Comparison of ENCODE assay signal across 11 mouse cellular contexts in the genomic region with DNA sequence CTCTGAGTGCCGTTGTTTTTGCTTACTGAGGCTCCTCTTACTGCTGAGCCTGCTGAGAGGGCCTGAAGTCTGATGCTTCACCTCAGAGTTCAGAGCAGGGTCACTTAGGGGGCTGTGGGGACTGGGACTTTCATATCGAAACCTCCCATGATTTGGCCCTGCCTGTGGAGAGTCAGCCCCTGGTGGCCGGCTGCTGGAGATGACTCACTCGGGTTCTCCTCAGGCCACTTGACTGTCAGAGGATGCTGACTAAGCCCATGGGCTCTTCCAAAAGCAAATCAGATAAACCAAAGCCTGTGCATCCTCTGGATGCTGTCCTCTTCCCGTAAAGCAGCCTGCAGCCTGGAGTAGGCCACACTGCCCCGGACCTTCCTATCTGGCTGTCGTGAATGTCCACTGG. TPM values are rescaled to one million over a fixed set of nuclear protein-coding genes. Genes with fewer than 3 reads are reported as not detected.
DNase-seq lines count a peak whose midpoint lies in the region; ATAC-seq and TF ChIP-seq lines count a peak whose summit lies in the region.
"Had no signal": no experiment of that assay in that cellular context is flagged by ENCODE, and none has a peak within 500 bp of the region (broad histone marks: within the 10 kb centered on the region; RNA-seq: fewer than 3 reads in every experiment).

No protein-coding gene starts in this region.

- no peak for DNase-seq in hindbrain, postnatal 0 days (ENCODE audit: low spot score)
- DNase-seq in 416B (ENCODE audit: low read depth) = peak; percentile 75
- peak; percentile 62 for DNase-seq in heart, postnatal 25 days (ENCODE audit: low spot score)
- no peak for DNase-seq in forebrain, postnatal 0 days
- DNase-seq in right cerebral cortex, postnatal 14 days = no peak

- peak; percentile 26 for TF ChIP-seq CTCF in hindbrain, postnatal 0 days (IDR thresholded peaks at IDR 0.05; ENCODE audit: low read depth)
- TF ChIP-seq CTCF in forebrain, postnatal 0 days (IDR thresholded peaks at IDR 0.05; ENCODE audit: low read depth) = no peak

- intact Hi-C loops in heart, postnatal 25 days (cut with DNase I) = no loop called here

- ATAC-seq in hindbrain, postnatal 0 days = no peak
- no peak for ATAC-seq in hindbrain, embryonic 12.5 days (ENCODE audit: low FRiP score)
- ATAC-seq in forebrain, embryonic 16.5 days = no peak
- ATAC-seq in forebrain, postnatal 0 days = no peak

- H3K27me3 ChIP-seq in hindbrain, postnatal 0 days (ENCODE audit: insufficient read depth, low read length) = no peaks in the 10 kb centered on the region
- H3K27me3 ChIP-seq in hindbrain, embryonic 12.5 days = no peaks in the 10 kb centered on the region
- H3K27me3 ChIP-seq in forebrain, embryonic 16.5 days (replicated peaks; ENCODE audit: control insufficient read depth, insufficient read depth, low read length) = no peaks in the 10 kb centered on the region
- H3K27me3 ChIP-seq in forebrain, postnatal 0 days (ENCODE audit: insufficient read depth, low read length) = no peaks in the 10 kb centered on the region
- H3K27me3 ChIP-seq: neural tube, embryonic 12.5 days had no signal

- H3K9ac ChIP-seq in hindbrain, postnatal 0 days (replicated peaks; ENCODE audit: low read length) = no peak overlapping the region
- H3K9ac ChIP-seq in hindbrain, embryonic 12.5 days = no peak overlapping the region
- no peak overlapping the region for H3K9ac ChIP-seq in forebrain, embryonic 16.5 days (replicated peaks; ENCODE audit: low read depth, low read length)
- H3K9ac ChIP-seq in forebrain, postnatal 0 days = no peak overlapping the region
- H3K9ac ChIP-seq: neural tube, embryonic 12.5 days had no signal

- H3K4me3 ChIP-seq in hindbrain, postnatal 0 days (ENCODE audit: low read length) = no peak overlapping the region
- H3K4me3 ChIP-seq in hindbrain, embryonic 12.5 days = no peak overlapping the region
- H3K4me3 ChIP-seq in brown adipose tissue, adult 24 weeks (ENCODE audit: insufficient read depth, low read depth, low read length) = no peak overlapping the region
- H3K4me3 ChIP-seq in forebrain, embryonic 16.5 days (replicated peaks; ENCODE audit: low read length) = no peak overlapping the region
- H3K4me3 ChIP-seq in forebrain, postnatal 0 days (ENCODE audit: low read depth, low read length) = no peak overlapping the region
- H3K4me3 ChIP-seq: erythroblast, embryonic 14.5 days; neural tube, embryonic 12.5 days had no signal

- H3K9me3 ChIP-seq in hindbrain, postnatal 0 days (ENCODE audit: low read length) = no peaks in the 10 kb centered on the region
- no peaks in the 10 kb centered on the region for H3K9me3 ChIP-seq in hindbrain, embryonic 12.5 days (replicated peaks)
- H3K9me3 ChIP-seq in forebrain, embryonic 16.5 days (ENCODE audit: control insufficient read depth, low read length) = no peaks in the 10 kb centered on the region
- no peaks in the 10 kb centered on the region for H3K9me3 ChIP-seq in forebrain, postnatal 0 days (ENCODE audit: low read length)
- H3K9me3 ChIP-seq: neural tube, embryonic 12.5 days had no signal

- no peak overlapping the region for H3K27ac ChIP-seq in hindbrain, postnatal 0 days
- H3K27ac ChIP-seq in hindbrain, embryonic 12.5 days = no peak overlapping the region
- peak overlapping the region; percentile 54; the same call in 1 of the 2 replicates for H3K27ac ChIP-seq in brown adipose tissue, adult 24 weeks (replicated peaks; ENCODE audit: low read depth, low read length)
- H3K27ac ChIP-seq in forebrain, embryonic 16.5 days (ENCODE audit: low read length) = no peak overlapping the region
- no peak overlapping the region for H3K27ac ChIP-seq in forebrain, postnatal 0 days (ENCODE audit: low read depth, low read length)
- H3K27ac ChIP-seq: neural tube, embryonic 12.5 days had no signal

- WGBS in hindbrain, postnatal 0 days = 64% methylated on average over 7 of the region's 7 CpGs
- 66% methylated on average over 7 of the region's 7 CpGs for WGBS in hindbrain, embryonic 12.5 days
- WGBS in forebrain, embryonic 16.5 days = 78% methylated on average over 7 of the region's 7 CpGs
- WGBS in forebrain, postnatal 0 days = 72% methylated on average over 7 of the region's 7 CpGs

- H3K4me1 ChIP-seq in hindbrain, postnatal 0 days (ENCODE audit: insufficient read depth, low read length) = no peaks in the 10 kb centered on the region
- H3K4me1 ChIP-seq in hindbrain, embryonic 12.5 days = peaks cover 13% of the 10 kb centered on the region
- H3K4me1 ChIP-seq in brown adipose tissue, adult 24 weeks (ENCODE audit: control insufficient read depth, insufficient read depth, insufficient read length, low read length) = peaks cover 8% of the 10 kb centered on the region
- H3K4me1 ChIP-seq in forebrain, embryonic 16.5 days (replicated peaks; ENCODE audit: control insufficient read depth, insufficient read depth, low read length) = peaks cover 21% of the 10 kb centered on the region
- H3K4me1 ChIP-seq in forebrain, postnatal 0 days (ENCODE audit: insufficient read depth) = no peaks in the 10 kb centered on the region
- H3K4me1 ChIP-seq: neural tube, embryonic 12.5 days had no signal

- H3K36me3 ChIP-seq in hindbrain, postnatal 0 days (ENCODE audit: insufficient read depth, low read length) = no peaks in the 10 kb centered on the region
- no peaks in the 10 kb centered on the region for H3K36me3 ChIP-seq in hindbrain, embryonic 12.5 days
- H3K36me3 ChIP-seq in forebrain, embryonic 16.5 days (ENCODE audit: control insufficient read depth, insufficient read depth) = no peaks in the 10 kb centered on the region
- H3K36me3 ChIP-seq in forebrain, postnatal 0 days (ENCODE audit: insufficient read depth) = no peaks in the 10 kb centered on the region
- H3K36me3 ChIP-seq: G1E; neural tube, embryonic 12.5 days had no signal

- H3K4me2 ChIP-seq in hindbrain, postnatal 0 days (ENCODE audit: low read depth, low read length) = no peak overlapping the region
- no peak overlapping the region for H3K4me2 ChIP-seq in hindbrain, embryonic 12.5 days (replicated peaks)
- no peak overlapping the region for H3K4me2 ChIP-seq in forebrain, embryonic 16.5 days (ENCODE audit: low read length)
- no peak overlapping the region for H3K4me2 ChIP-seq in forebrain, postnatal 0 days (ENCODE audit: low read depth)
- H3K4me2 ChIP-seq: neural tube, embryonic 12.5 days had no signal

RNA-seq across cellular contexts. Expression of gene Htra1, which starts 32.6 kb away (rescaled TPM):
- total RNA-seq in hindbrain, postnatal 0 days (2014; rRNA removed) = 58.0 and 58.7 TPM in 2 replicates
- 49.4 and 55.0 TPM in 2 replicates for polyA plus RNA-seq in hindbrain, postnatal 0 days (2015; fragmentation: Nextera tagmentation; extraction: Ambion mirVana)
- 19.0 and 23.8 TPM in 2 replicates for polyA plus RNA-seq in hindbrain, embryonic 12.5 days (2016; fragmentation: Nextera tagmentation; extraction: Ambion mirVana)
- polyA plus RNA-seq in brown adipose tissue, adult 24 weeks (2012; ENCODE audit: insufficient read depth, insufficient read length, missing spikeins) = 40.6 and 47.3 TPM in 2 replicates
- total RNA-seq in heart, postnatal 25 days (2021) = 100 to 1,000 TPM; 122 to 142 TPM
- polyA plus RNA-seq in forebrain, embryonic 16.5 days (2015; fragmentation: Nextera tagmentation; extraction: Ambion mirVana) = 20.4 and 27.9 TPM in 2 replicates
- 30.4 and 36.2 TPM in 2 replicates for total RNA-seq in forebrain, postnatal 0 days (2014; rRNA removed)
- 31.7 and 37.3 TPM in 2 replicates for polyA plus RNA-seq in forebrain, postnatal 0 days (2015; fragmentation: Nextera tagmentation; extraction: Ambion mirVana)
- total RNA-seq: G1E had no signal
- polyA plus RNA-seq: erythroblast, embryonic 14.5 days; G1E had no signal

Comparison
In these comparisons a context has a peak if more than half of its experiments do, and no peak if none do; other contexts are left out.
1. DNase-seq: peak in 416B (single experiment) and heart, postnatal 25 days (single experiment); none in hindbrain, postnatal 0 days (single experiment), forebrain, postnatal 0 days (single experiment) and right cerebral cortex, postnatal 14 days (single experiment).